Mouse (Mus musculus) monocyte, adult 59 days (primary cell): ENCODE measurements around the gene Gm36028. TPM values are rescaled to one million over a fixed set of nuclear protein-coding genes. Genes with fewer than 3 reads are reported as not detected.

Experiments used
- total RNA-seq, 2 experiments: library from RNA; stranded (reverse); gene quantifications; one replicate each; pipeline ENCODE4 v1.2.4; 2023

Gene Gm36028
- not detected for total RNA-seq

DNA sequence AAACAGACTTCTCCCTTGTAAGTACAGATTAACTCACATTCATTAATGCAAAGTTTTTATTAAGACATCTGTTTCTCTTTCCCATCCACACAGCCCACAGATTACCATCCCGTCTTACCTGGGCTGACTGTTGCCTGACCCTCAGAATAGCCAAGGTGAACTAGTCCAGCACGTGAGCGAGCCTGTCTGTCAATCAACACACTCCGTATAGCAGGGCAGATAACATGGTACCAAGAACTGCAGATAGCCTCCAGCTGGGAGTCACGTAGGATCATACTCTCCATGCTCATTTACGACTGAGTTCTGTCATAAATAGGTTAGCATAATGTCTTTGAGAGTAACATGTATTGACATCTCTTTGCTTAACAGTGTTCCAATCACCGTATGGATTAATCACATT, at the start of gene Gm36028:
Gm36028 (minus strand) TSS at position 118 of the 400 bp plus-strand sequence.

DNA sequence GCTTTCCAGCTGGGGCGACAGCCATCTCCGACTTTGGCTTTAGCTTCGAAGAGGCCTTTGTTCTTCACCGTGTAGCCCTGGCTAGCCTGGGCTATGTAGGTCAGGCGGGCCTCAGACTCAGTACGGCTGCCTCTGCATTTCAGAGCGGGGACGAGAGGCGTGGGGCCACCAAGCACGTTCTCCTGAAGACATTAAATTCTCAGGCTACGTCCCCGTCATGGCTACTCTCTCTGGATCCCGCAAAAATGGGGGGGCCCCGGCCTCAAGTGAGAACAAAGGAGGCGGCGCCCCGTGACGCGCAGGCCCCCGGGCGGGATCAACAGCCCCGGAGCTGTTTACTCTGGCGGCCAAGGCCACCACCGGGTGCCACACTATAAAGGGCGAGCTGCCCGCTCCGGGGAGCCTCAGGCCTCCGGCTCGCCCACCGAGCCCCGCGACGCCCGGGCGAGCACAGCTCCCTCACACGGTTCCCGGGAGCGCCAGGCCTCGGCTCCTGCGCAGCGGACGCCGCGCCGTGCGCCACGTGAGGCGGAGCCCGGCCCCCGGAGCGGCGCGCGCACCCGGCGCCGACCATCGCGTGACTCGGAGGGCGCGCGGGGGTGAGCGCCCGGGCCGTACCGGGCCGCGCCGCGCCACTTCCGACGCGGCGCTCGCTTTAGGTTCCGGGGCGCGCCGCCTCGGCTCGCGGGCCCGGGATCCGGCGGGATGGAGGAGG, 7.0 kb upstream of the Gm36028 start, which contains the start of gene Lrrc58:
Lrrc58 (plus strand) TSS at position 599 of the 715 bp plus-strand sequence.

Other genes starting within 250 kb of the Gm36028 start
- gene Ndufb4, start 206.7 kb downstream of the Gm36028 start, total RNA-seq: 10 to 100 TPM; 26.8 to 32.6 TPM
- gene Fstl1, start 84.3 kb downstream of the Gm36028 start, total RNA-seq: under 1 TPM in 1 of 2 experiments, not detected in 1; 0.47 TPM
- 10 to 100 TPM; 39.3 to 39.6 TPM for gene Lrrc58, start 7.2 kb upstream of the Gm36028 start, total RNA-seq
- gene Gpr156, start 55.4 kb upstream of the Gm36028 start, total RNA-seq: not detected
- gene Gsk3b, start 227.9 kb upstream of the Gm36028 start, total RNA-seq: 10 to 100 TPM; 69.1 to 77.4 TPM